Mouse (Mus musculus) ovary, adult 2 months (tissue): ENCODE results near the gene Sytl3. TPM values are rescaled to one million over a fixed set of nuclear protein-coding genes. Genes with fewer than 3 reads are reported as not detected.

Experiments
- polyA plus RNA-seq: library from polyadenylated mRNA; depleted of rRNA; stranded (reverse); fragments of >200 nt; gene quantifications from 2 replicates; pipeline ENCODE4 v1.2.3, GENCODE M21; 2012; rRNA removed

Gene Sytl3
- polyA plus RNA-seq, result 0.87 and 1.2 TPM in 2 replicates

DNA sequence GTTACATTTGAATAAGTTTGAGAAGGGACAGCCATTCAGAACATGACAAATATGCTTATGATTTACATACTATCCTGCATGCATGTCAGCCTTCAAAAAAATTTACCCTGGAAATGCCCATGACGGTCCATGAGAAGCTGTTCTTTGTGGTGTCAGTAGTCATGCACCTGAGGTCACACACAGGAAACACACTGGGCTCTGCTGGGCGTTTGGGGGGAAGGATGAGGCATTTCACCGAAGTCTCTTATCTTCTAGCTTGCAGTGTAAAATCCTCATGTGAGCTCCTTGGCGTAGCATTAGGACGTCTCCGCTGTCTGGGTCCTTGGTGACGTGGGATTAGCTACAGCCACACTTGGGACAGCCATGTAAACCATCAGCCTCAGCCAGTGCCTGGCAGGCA lies at the start of gene Sytl3:
TSS of gene Sytl3 (plus strand) at position 293 of the 400 bp plus-strand sequence.

DNA sequence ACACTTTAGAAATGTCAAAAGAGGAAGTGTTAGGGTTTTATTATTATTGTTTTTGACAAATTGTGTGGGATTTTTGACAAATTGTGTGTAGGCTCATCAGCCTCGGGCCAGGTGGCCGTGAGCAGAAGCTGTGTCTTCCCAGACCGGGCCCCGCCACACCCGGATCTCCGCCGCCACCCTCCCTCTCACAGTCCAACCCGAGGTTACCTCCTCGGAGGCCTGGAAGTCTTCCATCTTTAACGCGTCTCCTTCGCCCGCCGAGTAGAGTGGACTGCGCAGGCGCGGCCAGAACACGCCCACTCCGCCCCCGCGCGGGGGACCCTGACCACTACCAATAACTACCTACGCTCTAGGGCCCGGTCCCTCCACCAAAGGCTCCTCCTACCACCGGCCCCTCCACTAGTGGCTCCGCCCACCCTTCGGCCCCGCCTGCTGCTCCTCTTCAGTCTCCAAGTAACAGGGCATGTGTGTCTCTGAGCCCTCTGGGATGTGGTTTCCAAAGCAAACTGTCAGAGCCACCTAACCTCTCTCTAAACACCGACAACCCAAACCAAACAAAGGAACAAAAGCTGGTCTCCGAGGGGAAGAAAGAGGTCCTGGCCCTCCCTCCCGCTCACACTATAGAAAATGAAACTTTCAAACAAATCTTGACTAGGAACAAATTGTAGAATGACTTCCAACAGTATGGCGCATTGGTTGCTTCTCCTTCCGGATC lies 3.2 kb upstream of the Sytl3 start, which contains the start of gene Dynlt1f:
TSS of gene Dynlt1f (minus strand) at position 334 of the 715 bp plus-strand sequence.

DNA sequence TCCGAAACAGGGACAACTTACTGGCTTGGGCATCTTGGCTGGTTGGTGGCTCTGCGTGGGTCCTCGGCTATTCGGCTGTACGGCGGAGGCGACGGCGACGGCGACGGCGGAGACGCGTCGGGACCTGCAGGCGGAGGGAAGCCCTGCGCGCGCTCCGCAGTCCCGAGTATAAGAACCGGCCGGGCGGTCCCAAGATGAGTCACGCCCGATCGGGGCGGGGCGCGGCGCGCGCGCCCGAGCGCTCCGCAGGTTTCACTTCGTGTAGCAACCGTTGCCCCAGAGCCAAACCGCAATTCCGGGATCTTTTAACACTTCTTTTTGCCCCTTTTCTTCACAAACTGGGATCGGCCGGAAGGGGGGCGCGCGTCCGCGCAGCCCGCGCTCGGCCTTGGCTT lies 123.7 kb downstream of the Sytl3 start, which contains the start of gene Ezr:
TSS of gene Ezr (minus strand) at position 174 of the 395 bp plus-strand sequence.

Other genes with a start within 250 kb of the Sytl3 start
- gene Dynlt1b, start 229.0 kb upstream of the Sytl3 start, polyA plus RNA-seq, result 175 and 290 TPM in 2 replicates
- 10.6 TPM in 2 replicates for gene Dynlt1c, start 57.4 kb upstream of the Sytl3 start, polyA plus RNA-seq
- 66.9 and 106 TPM in 2 replicates for gene Dynlt1f, start 3.2 kb upstream of the Sytl3 start, polyA plus RNA-seq
- gene Ezr, start 123.7 kb downstream of the Sytl3 start, polyA plus RNA-seq, result 57.5 and 73.1 TPM in 2 replicates